Mouse (Mus musculus) brain, embryonic 14.5 days (tissue): ENCODE measurements at regions not wholly inside any gene's neighbourhood (a gene's known extent, or its start where the extent isn't known, plus 50 kb on each side); places are given as distances from the start of the nearest gene placed in this dataset.

Experiments used
- CTCF ChIP-seq: fragments of 200-500 bp; IDR thresholded peaks from 2 replicates; pipeline ENCODE4 v1.5.1; 2012; ENCODE audit warnings: inconsistent platforms, mild to moderate bottlenecking, moderate library complexity, borderline replicate concordance; ENCODE audit not compliant: insufficient read depth, insufficient read length; ENCODE audit errors: extremely low read depth
- POLR2A ChIP-seq: fragments of 200-500 bp; IDR thresholded peaks from 2 replicates; pipeline ENCODE4 v1.6.1; 2012; ENCODE audit warnings: mild to moderate bottlenecking, inconsistent platforms, borderline replicate concordance; ENCODE audit not compliant: poor library complexity, insufficient read depth, insufficient read length, severe bottlenecking; ENCODE audit errors: extremely low read depth

- no peak for TF ChIP-seq CTCF
- TF ChIP-seq POLR2A: no peak
Observed at GRCm38 (mm10) chr2:137456436-137456835, 340.0 kb upstream of the Jag1 start.
